12 mouse cellular contexts compared by ENCODE assay signal in the genomic region with DNA sequence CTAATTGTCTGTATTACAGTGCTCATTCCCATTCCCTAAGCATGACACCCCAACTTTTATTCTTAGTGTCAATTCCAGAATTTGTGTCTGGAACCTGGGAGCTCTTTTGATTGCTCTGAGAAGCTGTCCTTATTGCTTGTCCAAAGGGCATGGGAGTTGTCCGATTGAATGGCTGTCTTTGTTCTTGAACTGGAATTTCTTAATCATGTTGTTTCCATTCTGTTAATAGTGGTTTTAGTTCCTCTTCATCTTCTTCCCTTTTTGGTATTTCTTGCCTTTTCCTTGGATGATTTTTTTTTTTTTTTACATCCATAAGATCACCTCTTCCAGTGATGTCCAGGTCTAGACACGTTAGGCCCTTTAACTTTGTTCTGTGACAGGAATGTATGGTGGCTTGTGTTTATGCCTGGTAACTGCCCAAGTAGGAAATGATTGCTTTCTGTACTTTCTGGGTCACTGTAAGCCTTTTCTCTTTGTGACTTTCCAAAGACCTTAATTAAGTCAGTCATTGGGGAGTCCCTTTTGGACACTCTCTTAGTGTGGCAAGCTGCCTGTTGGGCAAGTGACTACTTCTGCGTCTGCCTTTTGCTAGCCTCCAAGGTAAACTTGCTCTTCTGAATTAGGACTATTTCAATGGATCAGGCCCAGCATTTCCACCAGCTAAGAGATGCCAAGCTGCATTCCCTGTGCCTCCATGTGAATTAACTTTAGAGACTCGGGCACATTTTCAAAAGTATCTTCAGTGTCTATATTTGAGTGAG.
"Had no signal": no experiment of that assay in that cellular context is flagged by ENCODE, and none has a peak within 500 bp of the region (broad histone marks: within the 10 kb centered on the region; RNA-seq: fewer than 3 reads in every experiment).

No protein-coding gene starts in this region.

- H3K4me3 ChIP-seq: limb, embryonic 12.5 days; liver, embryonic 15.5 days; megakaryocyte, embryonic 14.5 days; midbrain, embryonic 15.5 days; neural tube, embryonic 12.5 days had no signal

- DNase-seq: kidney, postnatal 25 days; layer of hippocampus, adult 9-11 months; layer of hippocampus, postnatal 36 days; lung, adult 2 months; lung, postnatal 36 days; right cerebral cortex, postnatal 4 days; thymus, postnatal 4 days had no signal

- H3K27ac ChIP-seq: limb, embryonic 12.5 days; liver, embryonic 15.5 days; midbrain, embryonic 15.5 days; neural tube, embryonic 12.5 days had no signal

- H3K4me1 ChIP-seq: limb, embryonic 12.5 days; liver, embryonic 15.5 days; midbrain, embryonic 15.5 days; neural tube, embryonic 12.5 days had no signal
